In genomic region chr13:112866782-112867181, GRCm38 (mm10) we compare ENCODE assay signal across 31 mouse cellular contexts.
DNase-seq lines count a peak whose midpoint lies in the region; ATAC-seq lines count a peak whose summit lies in the region.
"Had no signal": no experiment of that assay in that cellular context is flagged by ENCODE, and none has a peak within 500 bp of the region (broad histone marks: within the 10 kb centered on the region; RNA-seq: fewer than 3 reads in every experiment).

No protein-coding gene starts in this region.

- 0 out of 2 replicates have a peak overlapping the region, but pooled peaks have one; percentile 27 for H3K27ac ChIP-seq in liver, embryonic 12.5 days
- H3K27ac ChIP-seq in hindbrain, embryonic 14.5 days = no peak overlapping the region
- H3K27ac ChIP-seq: embryonic facial prominence, embryonic 10.5 days; embryonic facial prominence, embryonic 15.5 days; heart, adult 2 months; heart, embryonic 13.5 days; hindbrain, embryonic 15.5 days; kidney, embryonic 15.5 days; limb, embryonic 12.5 days; neural tube, embryonic 12.5 days had no signal

- H3K4me1 ChIP-seq in liver, embryonic 12.5 days = peaks cover 34% of the 10 kb centered on the region
- no peaks in the 10 kb centered on the region for H3K4me1 ChIP-seq in hindbrain, embryonic 14.5 days (replicated peaks; ENCODE audit: control insufficient read depth, insufficient read depth, low read length)
- H3K4me1 ChIP-seq: embryonic facial prominence, embryonic 10.5 days; embryonic facial prominence, embryonic 15.5 days; hindbrain, embryonic 15.5 days; limb, embryonic 12.5 days; neural tube, embryonic 12.5 days had no signal

- peak; percentile 11 for DNase-seq in adipocyte (ENCODE audit: low spot score)
- DNase-seq in c-Kit-positive CD71-positive TER-119-negative erythroid progenitor cells, embryonic 14.5 days (ENCODE audit: low read depth) = peak; percentile 33
- DNase-seq in cerebellum, adult 18-20 months = no peak
- DNase-seq in adrenal gland, postnatal 14 days = no peak
- no peak for DNase-seq in hindbrain, embryonic 14.5 days (ENCODE audit: low spot score)
- DNase-seq: adrenal gland, postnatal 10 days; B cell, adult 2 months; cerebellum, adult 8-10 months; cerebellum, postnatal 25 days; gastrocnemius, postnatal 36 days; heart, adult 2 months; heart, postnatal 10 days; kidney, adult 18-20 months; kidney, postnatal 25 days; lung, adult 18-20 months; lung, postnatal 4 days; right cerebral cortex, adult 18-20 months; spleen, adult 18-20 months; thymus, postnatal 14 days had no signal

- H3K4me2 ChIP-seq in liver, embryonic 12.5 days = peak overlapping the region; percentile 8; the same call in 1 of the 2 replicates
- H3K4me2 ChIP-seq in hindbrain, embryonic 14.5 days (replicated peaks) = no peak overlapping the region
- H3K4me2 ChIP-seq: embryonic facial prominence, embryonic 15.5 days; heart, embryonic 13.5 days; hindbrain, embryonic 15.5 days; kidney, embryonic 15.5 days; limb, embryonic 12.5 days; neural tube, embryonic 12.5 days had no signal

- H3K9me3 ChIP-seq in liver, embryonic 12.5 days (replicated peaks) = no peaks in the 10 kb centered on the region
- no peaks in the 10 kb centered on the region for H3K9me3 ChIP-seq in hindbrain, embryonic 14.5 days (ENCODE audit: control insufficient read depth, low read length)
- H3K9me3 ChIP-seq: embryonic facial prominence, embryonic 10.5 days; embryonic facial prominence, embryonic 15.5 days; heart, embryonic 13.5 days; hindbrain, embryonic 15.5 days; kidney, embryonic 15.5 days; limb, embryonic 12.5 days; neural tube, embryonic 12.5 days had no signal

- 55% methylated on average over 7 of the region's 7 CpGs for WGBS in liver, embryonic 12.5 days (ENCODE audit: insufficient replicate concordance)
- 90% methylated on average over 7 of the region's 7 CpGs for WGBS in hindbrain, embryonic 14.5 days

- no peaks in the 10 kb centered on the region for H3K27me3 ChIP-seq in liver, embryonic 12.5 days (replicated peaks)
- no peaks in the 10 kb centered on the region for H3K27me3 ChIP-seq in hindbrain, embryonic 14.5 days (ENCODE audit: control insufficient read depth, insufficient read depth, low read length)
- H3K27me3 ChIP-seq: embryonic facial prominence, embryonic 15.5 days; heart, embryonic 13.5 days; hindbrain, embryonic 15.5 days; kidney, embryonic 15.5 days; limb, embryonic 12.5 days; neural tube, embryonic 12.5 days had no signal

- peaks cover 96% of the 10 kb centered on the region for H3K36me3 ChIP-seq in liver, embryonic 12.5 days
- peaks cover 74% of the 10 kb centered on the region for H3K36me3 ChIP-seq in hindbrain, embryonic 14.5 days (replicated peaks; ENCODE audit: control insufficient read depth, insufficient read depth)

- H3K9ac ChIP-seq in liver, embryonic 12.5 days = no peak overlapping the region
- H3K9ac ChIP-seq in hindbrain, embryonic 14.5 days = no peak overlapping the region
- H3K9ac ChIP-seq: embryonic facial prominence, embryonic 15.5 days; heart, embryonic 13.5 days; hindbrain, embryonic 15.5 days; kidney, embryonic 15.5 days; limb, embryonic 12.5 days; neural tube, embryonic 12.5 days had no signal

- H3K4me3 ChIP-seq in liver, embryonic 12.5 days = no peak overlapping the region
- no peak overlapping the region for H3K4me3 ChIP-seq in hindbrain, embryonic 14.5 days (replicated peaks; ENCODE audit: low read length)
- H3K4me3 ChIP-seq: embryonic facial prominence, embryonic 10.5 days; embryonic facial prominence, embryonic 15.5 days; heart, adult 2 months; heart, embryonic 13.5 days; hindbrain, embryonic 15.5 days; kidney, embryonic 15.5 days; limb, embryonic 12.5 days; neural tube, embryonic 12.5 days had no signal

- ATAC-seq in liver, embryonic 12.5 days = peak; percentile 85
- ATAC-seq in megakaryocyte progenitor cell, adult 5-6 weeks (replicated peaks; ENCODE audit: poor library complexity) = peak; percentile 33; the same call in 1 of the 2 replicates
- no peak for ATAC-seq in hindbrain, embryonic 14.5 days (ENCODE audit: low FRiP score)
- ATAC-seq: forebrain, embryonic 14.5 days; lung, postnatal 0 days; midbrain, embryonic 16.5 days had no signal

Comparison
In these comparisons a context has a peak if more than half of its experiments do, and no peak if none do; other contexts are left out.
1. DNase-seq: peak in adipocyte (single experiment) and c-Kit-positive CD71-positive TER-119-negative erythroid progenitor cells, embryonic 14.5 days (single experiment); none in cerebellum, adult 18-20 months (0 of 2), adrenal gland, postnatal 14 days (single experiment) and hindbrain, embryonic 14.5 days (single experiment).